Mouse (Mus musculus) heart, postnatal 0 days (tissue): ENCODE data around the gene Vamp3.

Experiments
- CTCF ChIP-seq: IDR thresholded peaks from 2 replicates; pipeline ENCODE4 v1.5.1; 2016; ENCODE audit warnings: antibody characterized with exemption, control low read depth, low read depth
- EP300 ChIP-seq: IDR thresholded peaks from 2 replicates; pipeline ENCODE4 v1.6.1; 2016; ENCODE audit warnings: antibody characterized with exemption, low read depth

DNA sequence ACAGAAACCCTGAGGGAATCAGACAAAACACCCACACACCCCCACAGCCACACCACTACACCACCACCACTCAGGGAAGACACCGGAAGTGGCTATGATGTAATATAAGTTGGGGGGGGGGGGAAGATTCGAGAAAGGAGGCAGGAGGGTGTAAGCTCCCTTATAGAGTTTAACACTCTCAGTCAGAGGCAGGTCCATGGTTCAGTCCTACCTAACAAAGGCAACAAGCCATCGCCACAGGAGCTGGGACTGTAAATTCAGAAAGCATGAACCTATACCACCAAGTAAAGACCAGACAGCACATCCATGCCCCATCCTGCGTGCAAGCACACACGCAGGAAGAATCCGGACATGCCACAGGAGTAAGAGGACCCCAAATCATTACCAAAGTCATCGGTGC is 31.5 kb upstream of the Vamp3 start, which contains the start of gene Gm13090:
- TF ChIP-seq CTCF (no peak), EP300 (no peak)
